ENCODE assay signal across 12 mouse cellular contexts in the genomic region with DNA sequence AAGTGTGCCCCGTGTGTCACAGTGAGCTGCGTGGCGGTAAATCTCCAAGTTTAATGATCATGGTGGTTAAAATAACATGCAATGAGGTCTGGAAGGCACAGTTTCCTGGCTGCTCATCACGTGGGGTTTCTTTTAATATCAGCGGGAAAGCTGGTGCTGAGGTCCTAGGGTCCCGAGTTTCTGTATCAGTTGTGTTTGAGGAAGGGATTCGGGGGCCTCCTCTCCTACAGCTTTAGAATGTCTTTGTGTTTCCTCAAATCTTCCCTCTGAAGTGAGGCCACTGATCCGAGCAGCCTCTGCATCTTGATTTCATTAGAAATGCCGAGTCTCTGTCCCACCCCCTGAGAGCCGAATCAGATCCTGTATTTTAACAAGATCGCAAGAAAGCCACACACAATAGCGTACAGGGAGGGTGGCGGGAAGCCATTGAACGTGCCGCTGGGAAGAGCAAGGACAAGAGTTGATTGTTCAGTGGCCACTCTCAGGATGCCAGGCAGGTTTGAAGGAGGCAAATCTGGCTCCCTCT.
A peak's percentile ranks its signal among the peaks of the same experiment; 100 is the strongest.
DNase-seq lines count a peak whose midpoint lies in the region; ATAC-seq lines count a peak whose summit lies in the region.
"Had no signal": no experiment of that assay in that cellular context is flagged by ENCODE, and none has a peak within 500 bp of the region (broad histone marks: within the 10 kb centered on the region; RNA-seq: fewer than 3 reads in every experiment).

No protein-coding gene starts in this region.

- H3K4me1 ChIP-seq in embryonic facial prominence, embryonic 11.5 days (ENCODE audit: control insufficient read depth, insufficient read depth, low read length), result no peaks in the 10 kb centered on the region; the same call in 1 of the 2 replicates
- peaks cover 7% of the 10 kb centered on the region for H3K4me1 ChIP-seq in forebrain, embryonic 15.5 days
- peaks cover 8% of the 10 kb centered on the region; the same call in 1 of the 2 replicates for H3K4me1 ChIP-seq in limb, embryonic 13.5 days
- no peaks in the 10 kb centered on the region for H3K4me1 ChIP-seq in neural tube, embryonic 14.5 days (ENCODE audit: control insufficient read depth, insufficient read depth, low read length)

- no peaks in the 10 kb centered on the region for H3K36me3 ChIP-seq in embryonic facial prominence, embryonic 11.5 days (replicated peaks; ENCODE audit: control insufficient read depth, insufficient read depth, low read depth, low read length)
- no peaks in the 10 kb centered on the region for H3K36me3 ChIP-seq in forebrain, embryonic 15.5 days
- no peaks in the 10 kb centered on the region for H3K36me3 ChIP-seq in limb, embryonic 13.5 days
- no peaks in the 10 kb centered on the region for H3K36me3 ChIP-seq in neural tube, embryonic 14.5 days (ENCODE audit: control insufficient read depth, insufficient read depth, low read length)

- H3K9ac ChIP-seq in embryonic facial prominence, embryonic 11.5 days (replicated peaks; ENCODE audit: low read length), result peak overlapping the region; percentile 37
- H3K9ac ChIP-seq in forebrain, embryonic 15.5 days (replicated peaks), result no peak overlapping the region
- H3K9ac ChIP-seq in limb, embryonic 13.5 days, result no peak overlapping the region
- 0 out of 2 replicates have a peak overlapping the region, but pooled peaks have one; percentile 21 for H3K9ac ChIP-seq in neural tube, embryonic 14.5 days (replicated peaks; ENCODE audit: low read depth, low read length)

- no peak; the same call in 1 of the 2 replicates for ATAC-seq in embryonic facial prominence, embryonic 11.5 days (replicated peaks; ENCODE audit: insufficient number of reproducible peaks, low FRiP score, low TSS enrichment, low read depth)
- peak; percentile 55 for ATAC-seq in forebrain, embryonic 15.5 days (replicated peaks)
- no peak for ATAC-seq in limb, embryonic 13.5 days (ENCODE audit: low FRiP score, low read depth)
- ATAC-seq in neural tube, embryonic 14.5 days (ENCODE audit: low read depth), result peak; percentile 44
- ATAC-seq: activated CD4-positive, CD25-positive, alpha-beta regulatory T cell, adult 4 months had no signal

- H3K4me2 ChIP-seq in embryonic facial prominence, embryonic 11.5 days (ENCODE audit: low read depth, low read length), result no peak overlapping the region
- no peak overlapping the region for H3K4me2 ChIP-seq in forebrain, embryonic 15.5 days (replicated peaks)
- peak overlapping the region; percentile 5; the same call in 1 of the 2 replicates for H3K4me2 ChIP-seq in limb, embryonic 13.5 days (replicated peaks)
- no peak overlapping the region for H3K4me2 ChIP-seq in neural tube, embryonic 14.5 days (ENCODE audit: low read depth, low read length)
- H3K4me2 ChIP-seq: heart, embryonic 11.5 days had no signal

- no peak overlapping the region for H3K4me3 ChIP-seq in embryonic facial prominence, embryonic 11.5 days (ENCODE audit: low read depth, low read length)
- H3K4me3 ChIP-seq in forebrain, embryonic 15.5 days, result no peak overlapping the region
- H3K4me3 ChIP-seq in limb, embryonic 13.5 days, result no peak overlapping the region
- H3K4me3 ChIP-seq in neural tube, embryonic 14.5 days (ENCODE audit: low read depth, low read length), result no peak overlapping the region

- H3K9me3 ChIP-seq in embryonic facial prominence, embryonic 11.5 days (replicated peaks; ENCODE audit: control insufficient read depth, low read length), result no peaks in the 10 kb centered on the region
- H3K9me3 ChIP-seq in forebrain, embryonic 15.5 days, result no peaks in the 10 kb centered on the region
- no peaks in the 10 kb centered on the region for H3K9me3 ChIP-seq in limb, embryonic 13.5 days
- H3K9me3 ChIP-seq in neural tube, embryonic 14.5 days (ENCODE audit: control insufficient read depth, low read length), result no peaks in the 10 kb centered on the region

- H3K27ac ChIP-seq in embryonic facial prominence, embryonic 11.5 days (replicated peaks; ENCODE audit: low read depth, low read length), result no peak overlapping the region
- no peak overlapping the region for H3K27ac ChIP-seq in forebrain, embryonic 15.5 days (replicated peaks)
- H3K27ac ChIP-seq in limb, embryonic 13.5 days, result no peak overlapping the region
- no peak overlapping the region for H3K27ac ChIP-seq in neural tube, embryonic 14.5 days (ENCODE audit: low read depth, low read length)

- peak; percentile 60 for DNase-seq in embryonic facial prominence, embryonic 11.5 days (ENCODE audit: low spot score)
- DNase-seq in cerebellum, postnatal 14 days, result no peak
- no peak for DNase-seq in layer of hippocampus, postnatal 36 days
- DNase-seq in lung, postnatal 25 days (ENCODE audit: low spot score), result no peak
- DNase-seq: layer of hippocampus, adult 9-11 months; lung, postnatal 14 days; thymus, adult 18-20 months had no signal

- H3K27me3 ChIP-seq in embryonic facial prominence, embryonic 11.5 days (ENCODE audit: control insufficient read depth, insufficient read depth, low read length), result no peaks in the 10 kb centered on the region
- no peaks in the 10 kb centered on the region for H3K27me3 ChIP-seq in forebrain, embryonic 15.5 days
- H3K27me3 ChIP-seq in limb, embryonic 13.5 days, result no peaks in the 10 kb centered on the region
- H3K27me3 ChIP-seq in neural tube, embryonic 14.5 days (ENCODE audit: control insufficient read depth, insufficient read depth, low read length), result no peaks in the 10 kb centered on the region

- WGBS in embryonic facial prominence, embryonic 11.5 days, result 32% methylated on average over 15 of the region's 15 CpGs
- 24% methylated on average over 15 of the region's 15 CpGs for WGBS in forebrain, embryonic 15.5 days
- 35% methylated on average over 15 of the region's 15 CpGs for WGBS in limb, embryonic 13.5 days
- WGBS in neural tube, embryonic 14.5 days, result 28% methylated on average over 15 of the region's 15 CpGs

Comparison
In these comparisons a context has a peak if more than half of its experiments do, and no peak if none do; other contexts are left out.
1. ATAC-seq: peak in forebrain, embryonic 15.5 days (single experiment) and neural tube, embryonic 14.5 days (single experiment); none in embryonic facial prominence, embryonic 11.5 days (single experiment) and limb, embryonic 13.5 days (single experiment).
2. H3K9ac ChIP-seq: peak in embryonic facial prominence, embryonic 11.5 days (single experiment) and neural tube, embryonic 14.5 days (single experiment); none in forebrain, embryonic 15.5 days (single experiment) and limb, embryonic 13.5 days (single experiment).